Mouse (Mus musculus) ES-Bruce4 (cell line): ENCODE measurements around the gene Gm29609.

Source experiments
- CTCF ChIP-seq: IDR thresholded peaks from one replicate; pipeline ENCODE4 v1.8.1; 2011; ENCODE audit warnings: low read depth, low read length
- POLR2A ChIP-seq: IDR thresholded peaks from one replicate; pipeline ENCODE4 v1.8.1; 2011; ENCODE audit warnings: low read length; ENCODE audit not compliant: insufficient read depth

- TF ChIP-seq POLR2A (peak; percentile 21), CTCF (no peak)
Measured at GRCm38 (mm10) chr5:31201742-31202590, 22.3 kb upstream of the Gm29609 start, which contains the start of gene Zfp513.
